Mouse (Mus musculus) G1E-ER4 (cell line): ENCODE data around the gene Reep6. TPM values are rescaled to one million over a fixed set of nuclear protein-coding genes. Genes with fewer than 3 reads are reported as not detected.

Experiments used
- GATA1 ChIP-seq: IDR thresholded peaks from one replicate; pipeline ENCODE4 v1.8.0; 2012; ENCODE audit warnings: low read length, inconsistent platforms
- polyA plus RNA-seq: library from polyadenylated mRNA; stranded (reverse); fragments of >175 nt; gene quantifications from 2 replicates; pipeline ENCODE4 v1.2.3, GENCODE M21; 2012

Gene Reep6
- polyA plus RNA-seq, 1 experiment: 36.0 TPM

DNA sequence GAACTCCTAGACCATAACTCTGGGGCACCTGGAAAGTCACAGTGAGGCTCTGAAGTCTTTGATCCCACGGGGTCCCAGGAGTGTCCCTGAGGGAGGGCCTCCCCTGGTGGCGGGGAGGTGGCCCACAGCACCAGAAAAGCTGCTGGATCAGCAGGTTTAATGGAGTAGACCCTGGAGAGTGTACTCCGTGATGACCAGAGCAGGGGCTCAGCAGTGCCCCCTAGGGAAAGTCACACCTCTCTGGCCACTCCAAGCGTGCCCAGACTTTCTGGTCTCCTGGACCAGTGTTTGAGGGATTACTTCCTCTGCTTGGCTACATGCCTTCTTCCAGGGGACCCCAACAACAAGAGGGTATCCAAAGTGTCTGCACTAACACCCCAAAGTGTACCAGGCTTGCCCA lies 53.7 kb downstream of the Reep6 start:
- no peak for TF ChIP-seq GATA1

DNA sequence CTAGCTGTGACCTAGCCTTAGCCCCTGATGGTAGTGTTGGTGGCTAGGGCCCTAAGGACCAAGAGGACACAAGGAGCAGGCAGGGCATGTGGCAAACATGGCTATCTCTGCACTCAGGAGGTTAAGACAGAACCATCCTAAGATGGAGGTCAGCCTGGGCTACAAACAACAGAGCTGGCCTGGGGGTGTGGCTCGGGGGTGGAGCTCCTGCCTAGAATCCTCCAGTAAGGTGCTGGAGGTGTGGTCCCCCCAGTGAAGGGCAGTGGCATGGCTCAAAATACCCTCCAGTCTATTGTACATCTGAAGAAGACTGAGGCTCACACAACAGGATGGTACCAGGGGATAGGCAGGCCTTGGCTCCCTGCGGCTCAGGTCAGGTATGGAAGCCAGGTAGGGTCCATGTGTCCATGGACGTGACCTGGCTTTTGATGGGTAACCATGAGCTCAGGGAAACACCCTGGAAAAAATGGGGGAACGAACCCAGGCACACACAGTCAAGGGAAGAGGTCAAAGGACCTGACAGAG lies 54.4 kb downstream of the Reep6 start:
- TF ChIP-seq GATA1: no peak

GRCm38 (mm10) chr10:80384709-80385108 lies 55.0 kb downstream of the Reep6 start:
- no peak for TF ChIP-seq GATA1

GRCm38 (mm10) chr10:80385310-80385709 lies 55.6 kb downstream of the Reep6 start:
- TF ChIP-seq GATA1: no peak

Other genes with a start within 250 kb of the Reep6 start
- gene Sbno2, start 224.4 kb upstream of the Reep6 start, polyA plus RNA-seq: 41.3 and 41.5 TPM in 2 replicates
- gene Stk11, start 214.2 kb upstream of the Reep6 start, polyA plus RNA-seq: 140 and 143 TPM in 2 replicates
- gene Atp5d, start 191.3 kb upstream of the Reep6 start, polyA plus RNA-seq: 1,550 and 1,866 TPM in 2 replicates
- gene Cbarp, start 189.1 kb upstream of the Reep6 start, polyA plus RNA-seq: 53.6 and 59.0 TPM in 2 replicates
- 227 and 254 TPM in 2 replicates for gene Midn, start 181.7 kb upstream of the Reep6 start, polyA plus RNA-seq
- 54.3 and 62.8 TPM in 2 replicates for gene Cirbp, start 164.0 kb upstream of the Reep6 start, polyA plus RNA-seq
- gene 1600002K03Rik, start 157.0 kb upstream of the Reep6 start, polyA plus RNA-seq: 5.8 and 6.7 TPM in 2 replicates
- gene Efna2, start 150.5 kb upstream of the Reep6 start, polyA plus RNA-seq: 0.46 and 0.52 TPM in 2 replicates
- 37.4 and 39.5 TPM in 2 replicates for gene Mum1, start 103.5 kb upstream of the Reep6 start, polyA plus RNA-seq
- 309 and 396 TPM in 2 replicates for gene Ndufs7, start 80.8 kb upstream of the Reep6 start, polyA plus RNA-seq
- gene Gamt, start 68.9 kb upstream of the Reep6 start, polyA plus RNA-seq: 0.26 and 0.35 TPM in 2 replicates
- gene Dazap1, start 68.5 kb upstream of the Reep6 start, polyA plus RNA-seq: 512 and 653 TPM in 2 replicates
- 5,691 and 9,847 TPM in 2 replicates for gene Rps15, start 37.5 kb upstream of the Reep6 start, polyA plus RNA-seq
- gene Apc2, start 34.0 kb upstream of the Reep6 start, polyA plus RNA-seq: 0.04 and 0.15 TPM in 2 replicates
- 99.6 and 132 TPM in 2 replicates for gene 2310011J03Rik, start 9.4 kb upstream of the Reep6 start, polyA plus RNA-seq
- 3.5 and 4.3 TPM in 2 replicates for gene Pcsk4, start 455 bp upstream of the Reep6 start, polyA plus RNA-seq
- 30.2 and 32.7 TPM in 2 replicates for gene Adamtsl5, start 18.5 kb downstream of the Reep6 start, polyA plus RNA-seq
- not detected in 2 replicates for gene Plk5, start 26.5 kb downstream of the Reep6 start, polyA plus RNA-seq
- gene Mex3d, start 57.7 kb downstream of the Reep6 start, polyA plus RNA-seq: 44.6 and 53.8 TPM in 2 replicates
- gene Mbd3, start 69.6 kb downstream of the Reep6 start, polyA plus RNA-seq: 289 and 306 TPM in 2 replicates
- 1,888 and 2,895 TPM in 2 replicates for gene Uqcr11, start 76.9 kb downstream of the Reep6 start, polyA plus RNA-seq
- 960 and 1,205 TPM in 2 replicates for gene Tcf3, start 103.7 kb downstream of the Reep6 start, polyA plus RNA-seq
- gene Onecut3, start 164.9 kb downstream of the Reep6 start, polyA plus RNA-seq: not detected in 2 replicates
- gene Atp8b3, start 209.2 kb downstream of the Reep6 start, polyA plus RNA-seq: 0.03 TPM in 2 replicates
- gene Rexo1, start 231.6 kb downstream of the Reep6 start, polyA plus RNA-seq: 181 and 226 TPM in 2 replicates
- 107 and 125 TPM in 2 replicates for gene Klf16, start 247.4 kb downstream of the Reep6 start, polyA plus RNA-seq